Mouse (Mus musculus): ENCODE measurements around the gene Mag. TPM values are rescaled to one million over a fixed set of nuclear protein-coding genes. Genes with fewer than 3 reads are reported as not detected.

Gene Mag
- total RNA-seq, 1 experiment: 0.22 TPM

DNA sequence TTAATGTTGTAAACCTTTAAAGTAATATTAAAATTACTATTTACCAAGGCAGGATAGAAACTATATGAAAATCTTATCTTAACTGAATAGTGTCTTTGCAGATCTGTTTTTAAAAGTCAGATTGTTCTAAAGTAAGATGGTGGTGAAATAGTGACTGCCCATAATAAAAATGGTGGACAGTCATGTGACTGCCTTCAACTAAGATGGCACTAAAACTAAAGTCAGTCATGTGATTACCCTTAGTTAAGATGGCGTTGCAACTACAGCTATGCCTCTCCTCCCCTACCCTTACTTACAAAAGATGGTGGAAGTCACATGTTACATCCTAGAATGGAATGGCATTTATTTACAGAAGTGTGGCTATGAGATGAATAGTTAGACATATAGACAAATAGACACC is 63.3 kb downstream of the Mag start:
- Histone ChIP-seq H3K36me3 (ENCODE audit: control insufficient read depth, insufficient read depth, low read length, poor library complexity, severe bottlenecking) (no peaks in the 10 kb centered on the region; the same call in 1 of the 2 replicates), H3K27ac (ENCODE audit: insufficient read depth, low read depth, low read length, poor library complexity, severe bottlenecking) (no peak overlapping the region), H3K4me1 (ENCODE audit: control insufficient read depth in 2 of 2, insufficient read depth in 2 of 2, low read length in 2 of 2, poor library complexity in 1 of 2) (peaks cover 0 to 16% of the 10 kb centered on the region in 2 experiments; a peak in 2 of 4 replicates), H3K9ac (ENCODE audit: insufficient read depth, low read depth, low read length, poor library complexity, severe bottlenecking) (no peak overlapping the region), H3K4me3 (ENCODE audit: insufficient read depth in 1 of 2, low read depth in 1 of 2, low read length in 2 of 2, poor library complexity in 1 of 2, severe bottlenecking in 1 of 2) (no peak overlapping the region), H3K9me3 (ENCODE audit: control insufficient read depth, insufficient read depth, low read depth, low read length) (no peaks in the 10 kb centered on the region)
- TF ChIP-seq HCFC1 (IDR thresholded peaks at IDR 0.05; ENCODE audit: borderline replicate concordance, insufficient read depth, low read length): no peak
- TF ChIP-seq ZNF384 (IDR thresholded peaks at IDR 0.05; ENCODE audit: low read depth, low read length): no peak
- TF ChIP-seq CHD2 (IDR thresholded peaks at IDR 0.05; ENCODE audit: low read depth, low read length): no peak
- no peak for TF ChIP-seq MAFK (IDR thresholded peaks at IDR 0.05; ENCODE audit: insufficient read depth, low read depth, low read length)
- TF ChIP-seq ZC3H11A (IDR thresholded peaks at IDR 0.05; ENCODE audit: borderline replicate concordance, low read depth, low read length): no peak
- no peak for DNase-seq (ENCODE audit: low read depth, low spot score)
- in situ Hi-C loops (cut with MboI; ENCODE audit: low sequenced_read_pairs in 2 of 2, unreplicated experiment in 2 of 2): no loop called here

Other genes starting within 250 kb of the Mag start
- gene Haus5, start 249.9 kb downstream of the Mag start, total RNA-seq (2012; rRNA removed): 25.1 and 41.4 TPM in 2 replicates
- 0.36 and 0.37 TPM in 2 replicates for gene Pmis2, start 243.3 kb downstream of the Mag start, total RNA-seq (2012; rRNA removed)
- 1.1 and 2.4 TPM in 2 replicates for gene 2200002J24Rik, start 215.9 kb downstream of the Mag start, total RNA-seq (2012; rRNA removed)
- gene Atp4a, start 202.7 kb downstream of the Mag start, total RNA-seq (2012; rRNA removed): 1.4 and 5.0 TPM in 2 replicates
- 137 and 155 TPM in 2 replicates for gene Tmem147, start 185.3 kb downstream of the Mag start, total RNA-seq (2012; rRNA removed)
- gene Gapdhs, start 171.2 kb downstream of the Mag start, total RNA-seq (2012; rRNA removed): not detected in 2 replicates
- gene Sbsn, start 163.4 kb downstream of the Mag start, total RNA-seq (2012; rRNA removed): 9.8 and 20.8 TPM in 2 replicates
- 1.9 and 4.9 TPM in 2 replicates for gene Dmkn, start 151.1 kb downstream of the Mag start, total RNA-seq (2012; rRNA removed)
- gene Krtdap, start 127.0 kb downstream of the Mag start, total RNA-seq (2012; rRNA removed): 3.2 and 4.9 TPM in 2 replicates
- not detected in 2 replicates for gene Ffar2, start 91.1 kb downstream of the Mag start, total RNA-seq (2012; rRNA removed)
- gene Ffar3, start 58.7 kb downstream of the Mag start, total RNA-seq (2012; rRNA removed): 1.0 and 1.2 TPM in 2 replicates
- 0.04 and 0.16 TPM in 2 replicates for gene Ffar1, start 53.3 kb downstream of the Mag start, total RNA-seq (2012; rRNA removed)
- gene Cd22, start 34.5 kb downstream of the Mag start, total RNA-seq (2012; rRNA removed): 0.16 and 0.45 TPM in 2 replicates
- not detected in 2 replicates for gene Hamp2, start 9.8 kb upstream of the Mag start, total RNA-seq (2012; rRNA removed)
- gene Hamp, start 29.2 kb upstream of the Mag start, total RNA-seq (2012; rRNA removed): not detected in 2 replicates
- gene Usf2, start 41.9 kb upstream of the Mag start, total RNA-seq (2012; rRNA removed): 30.2 and 32.1 TPM in 2 replicates
- 54.6 and 102 TPM in 2 replicates for gene Lsr, start 58.6 kb upstream of the Mag start, total RNA-seq (2012; rRNA removed)
- 0.67 and 1.6 TPM in 2 replicates for gene Fam187b, start 58.9 kb upstream of the Mag start, total RNA-seq (2012; rRNA removed)
- 9.6 and 16.0 TPM in 2 replicates for gene Fxyd5, start 127.6 kb upstream of the Mag start, total RNA-seq (2012; rRNA removed)
- not detected in 2 replicates for gene Fxyd7, start 136.6 kb upstream of the Mag start, total RNA-seq (2012; rRNA removed)
- 1.4 TPM in 1 of 2 replicates, not detected in the other for gene Fxyd1, start 142.3 kb upstream of the Mag start, total RNA-seq (2012; rRNA removed)
- gene Lgi4, start 144.5 kb upstream of the Mag start, total RNA-seq (2012; rRNA removed): 0.16 and 0.18 TPM in 2 replicates
- 2.2 and 3.2 TPM in 2 replicates for gene Fxyd3, start 161.8 kb upstream of the Mag start, total RNA-seq (2012; rRNA removed)
- gene Hpn, start 200.4 kb upstream of the Mag start, total RNA-seq (2012; rRNA removed): 14.5 and 28.2 TPM in 2 replicates
- gene Scn1b, start 212.1 kb upstream of the Mag start, total RNA-seq (2012; rRNA removed): 16.3 and 17.3 TPM in 2 replicates
- 44.2 and 76.2 TPM in 2 replicates for gene Gramd1a, start 241.0 kb upstream of the Mag start, total RNA-seq (2012; rRNA removed)